Mouse (Mus musculus) neural tube, embryonic 11.5 days (tissue): ENCODE measurements at regions not wholly inside any gene's neighbourhood (a gene's known extent, or its start where the extent isn't known, plus 50 kb on each side); places are given as distances from the start of the nearest gene placed in this dataset.

ENCODE experiments used
- ATAC-seq: fragments of 200-750 bp; cut with Nextera tagmentation; 2 replicates; pipeline ENCODE4 v1.8.0; 2017; ENCODE audit warnings: moderate number of reproducible peaks, mild to moderate bottlenecking, moderate TSS enrichment, moderate library complexity; ENCODE audit not compliant: insufficient read depth, low FRiP score, low TSS enrichment
- DNase-seq: peaks from one replicate; pipeline ENCODE4 v3.0.0-alpha.2; 2015; ENCODE audit warnings: low spot score
- H3K27ac ChIP-seq: fragments of 300-500 bp; sonication (generic); 2 replicates; pipeline ENCODE4 v1.5.1; 2014; ENCODE audit warnings: low read depth, mild to moderate bottlenecking, low read length
- H3K27me3 ChIP-seq: fragments of 300-500 bp; sonication (generic); 2 replicates; pipeline ENCODE4 v1.6.1; 2014; ENCODE audit warnings: mild to moderate bottlenecking, low read length, mixed read lengths; ENCODE audit not compliant: control insufficient read depth, insufficient read depth
- H3K36me3 ChIP-seq: fragments of 300-500 bp; sonication (generic); 2 replicates; pipeline ENCODE4 v1.6.1; 2014; ENCODE audit warnings: mild to moderate bottlenecking, low read length, moderate library complexity, mixed read lengths; ENCODE audit not compliant: control insufficient read depth, insufficient read depth
- H3K4me1 ChIP-seq: fragments of 300-500 bp; sonication (generic); 2 replicates; pipeline ENCODE4 v1.6.1; 2014; ENCODE audit warnings: low read length, mixed read lengths; ENCODE audit not compliant: control insufficient read depth, insufficient read depth
- H3K4me2 ChIP-seq: fragments of 300-500 bp; sonication (generic); 2 replicates; pipeline ENCODE4 v1.6.1; 2014; ENCODE audit warnings: low read depth, mild to moderate bottlenecking, moderate library complexity
- H3K4me3 ChIP-seq: fragments of 300-500 bp; sonication (generic); 2 replicates; pipeline ENCODE4 v1.5.1; 2014; ENCODE audit warnings: low read depth, low read length
- H3K9ac ChIP-seq: fragments of 300-500 bp; sonication (generic); 2 replicates; pipeline ENCODE4 v1.6.1; 2014; ENCODE audit warnings: mild to moderate bottlenecking, low read length
- H3K9me3 ChIP-seq: fragments of 300-500 bp; sonication (generic); 2 replicates; pipeline ENCODE4 v1.6.1; 2016; ENCODE audit warnings: low read length; ENCODE audit not compliant: control insufficient read depth
- WGBS: fragments of 180-500 bp; shearing (Covaris S2); extraction: QIAGEN DNeasy Blood & Tissue Kit; methylation state at CpG from one replicate; pipeline ENCODE4 v1.1.7; 2014; 5-methylcytosine and 5-hydroxymethylcytosine counted together

DNA sequence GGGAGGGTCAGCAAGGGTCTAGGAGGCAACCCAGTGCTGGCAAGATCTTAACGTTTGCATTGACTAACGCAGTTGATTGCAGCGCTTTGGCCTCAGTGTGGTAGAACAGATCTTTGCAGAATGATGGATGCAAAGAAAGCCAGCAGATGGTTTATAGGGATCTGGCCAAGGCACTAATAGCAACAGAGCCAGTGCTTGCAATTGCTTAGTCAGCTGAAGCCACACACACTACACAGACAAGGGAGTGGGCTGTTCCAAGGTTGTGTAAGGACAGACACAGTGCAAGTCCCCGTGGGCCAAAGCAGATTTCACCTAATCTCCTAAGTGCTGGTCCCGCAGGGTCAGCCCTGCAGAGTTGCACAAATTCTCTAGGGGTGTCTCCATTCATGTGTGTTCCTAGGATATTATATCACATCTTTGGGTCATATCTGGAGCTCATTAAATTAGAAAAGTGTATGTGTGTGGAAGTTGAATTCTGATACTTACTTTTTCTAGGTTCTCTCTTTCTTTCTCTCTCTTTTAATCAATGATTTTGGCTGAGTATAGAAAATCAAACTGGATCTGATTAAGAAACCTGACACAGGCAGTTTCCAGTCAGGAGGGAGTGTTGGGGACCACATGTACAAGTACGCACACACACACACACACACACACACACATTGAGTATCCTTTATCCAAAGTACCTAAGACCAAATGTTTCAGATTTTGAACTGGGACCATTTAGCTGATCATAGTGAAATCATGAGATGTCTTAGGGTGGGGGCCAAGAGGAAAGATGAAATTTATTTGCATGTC, 68.5 kb upstream of the Mboat1 start:
- no peak for ATAC-seq
- no peak for DNase-seq

DNA sequence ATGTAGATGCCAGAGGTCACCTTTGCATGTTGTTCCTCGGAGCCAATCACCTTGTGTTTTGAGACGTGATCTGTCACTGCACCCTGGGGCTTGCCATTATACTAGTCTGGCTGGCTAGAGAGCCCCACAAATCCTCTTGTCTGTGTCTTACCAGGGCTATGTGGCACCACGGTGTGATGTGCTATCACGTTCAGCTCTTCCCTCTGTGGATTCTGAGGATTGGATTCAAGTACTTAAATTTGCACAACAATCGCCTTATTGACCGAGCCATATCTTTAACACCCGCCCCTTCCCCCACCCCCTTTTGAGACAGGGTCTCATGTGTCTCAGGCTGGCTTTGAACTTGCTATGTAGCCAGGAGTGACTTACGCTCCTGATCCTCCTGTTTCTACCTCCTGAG, 70.8 kb upstream of the Mboat1 start:
- Histone ChIP-seq H3K9me3 (no peaks in the 10 kb centered on the region), H3K4me2 (no peak overlapping the region), H3K9ac (no peak overlapping the region), H3K27ac (no peak overlapping the region), H3K27me3 (no peaks in the 10 kb centered on the region), H3K36me3 (no peaks in the 10 kb centered on the region), H3K4me3 (no peak overlapping the region), H3K4me1 (no peaks in the 10 kb centered on the region)
- no peak for DNase-seq
- 44% methylated on average over 8 of the region's 8 CpGs for WGBS
- ATAC-seq, result no peak

More for the DNA sequence above, 68.5 kb upstream of the Mboat1 start:
- no peak overlapping the region for H3K4me3 ChIP-seq
- no peaks in the 10 kb centered on the region for H3K36me3 ChIP-seq
- H3K27me3 ChIP-seq, result no peaks in the 10 kb centered on the region
- H3K4me2 ChIP-seq, result no peak overlapping the region
- no peak overlapping the region for H3K27ac ChIP-seq
- whole genome bisulfite sequencing, result 73% methylated on average over 6 of the region's 6 CpGs
- no peak overlapping the region for H3K9ac ChIP-seq
- no peaks in the 10 kb centered on the region for H3K4me1 ChIP-seq
- no peaks in the 10 kb centered on the region for H3K9me3 ChIP-seq

DNA sequence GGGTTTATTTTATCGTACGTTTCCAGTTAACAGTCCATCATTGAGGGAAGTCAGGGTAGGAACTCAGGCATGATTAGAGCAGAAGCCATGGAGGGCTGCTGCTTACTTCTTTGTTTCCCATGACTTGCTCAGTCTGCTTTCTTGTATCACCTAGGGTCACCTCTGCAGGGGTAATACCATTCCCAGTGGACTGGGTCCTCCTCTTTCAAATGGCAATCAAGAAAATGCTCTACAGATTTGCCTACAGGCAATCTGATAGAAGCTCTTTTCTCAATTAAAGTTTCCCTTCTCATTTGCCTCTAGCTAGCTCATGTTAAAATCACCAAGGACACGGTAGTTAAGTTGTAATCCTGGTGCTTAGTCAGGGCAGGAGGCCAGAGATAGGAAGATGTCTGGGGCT, 72.5 kb upstream of the Mboat1 start:
- ATAC-seq (no peak), DNase-seq (no peak)
- no peak overlapping the region for H3K27ac ChIP-seq
- H3K36me3 ChIP-seq, result no peaks in the 10 kb centered on the region
- no peak overlapping the region for H3K9ac ChIP-seq
- H3K9me3 ChIP-seq, result no peaks in the 10 kb centered on the region
- H3K4me2 ChIP-seq, result no peak overlapping the region
- 89% methylated on average over 3 of the region's 3 CpGs for WGBS
- H3K27me3 ChIP-seq, result no peaks in the 10 kb centered on the region
- H3K4me3 ChIP-seq, result no peak overlapping the region
- H3K4me1 ChIP-seq, result no peaks in the 10 kb centered on the region

DNA sequence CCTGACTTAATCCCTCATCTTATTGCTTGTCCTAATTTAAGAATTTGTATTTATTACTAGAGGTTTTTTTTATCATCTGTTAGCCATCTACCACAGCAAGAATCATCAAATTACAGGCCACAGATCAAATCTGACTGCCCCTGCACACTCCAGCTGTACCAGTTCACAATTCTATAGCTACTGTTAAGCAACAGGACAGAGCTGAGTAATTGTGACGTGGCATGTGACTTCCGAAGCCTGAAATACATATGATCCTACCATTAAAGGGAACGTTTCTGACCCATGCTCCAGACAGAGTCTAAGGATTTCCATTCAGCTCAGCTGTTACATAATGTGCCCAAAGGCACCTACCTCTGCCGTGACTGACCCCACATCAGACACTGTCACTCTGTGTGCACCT, 74.0 kb upstream of the Mboat1 start:
- H3K36me3 ChIP-seq, result no peaks in the 10 kb centered on the region
- H3K27ac ChIP-seq, result no peak overlapping the region
- DNase-seq (no peak), ATAC-seq (no peak)
- H3K4me3 ChIP-seq, result no peak overlapping the region
- H3K27me3 ChIP-seq, result no peaks in the 10 kb centered on the region
- H3K4me1 ChIP-seq, result no peaks in the 10 kb centered on the region
- H3K4me2 ChIP-seq, result no peak overlapping the region
- no peaks in the 10 kb centered on the region for H3K9me3 ChIP-seq
- no peak overlapping the region for H3K9ac ChIP-seq
- WGBS, result 73% methylated on average over 4 of the region's 4 CpGs

DNA sequence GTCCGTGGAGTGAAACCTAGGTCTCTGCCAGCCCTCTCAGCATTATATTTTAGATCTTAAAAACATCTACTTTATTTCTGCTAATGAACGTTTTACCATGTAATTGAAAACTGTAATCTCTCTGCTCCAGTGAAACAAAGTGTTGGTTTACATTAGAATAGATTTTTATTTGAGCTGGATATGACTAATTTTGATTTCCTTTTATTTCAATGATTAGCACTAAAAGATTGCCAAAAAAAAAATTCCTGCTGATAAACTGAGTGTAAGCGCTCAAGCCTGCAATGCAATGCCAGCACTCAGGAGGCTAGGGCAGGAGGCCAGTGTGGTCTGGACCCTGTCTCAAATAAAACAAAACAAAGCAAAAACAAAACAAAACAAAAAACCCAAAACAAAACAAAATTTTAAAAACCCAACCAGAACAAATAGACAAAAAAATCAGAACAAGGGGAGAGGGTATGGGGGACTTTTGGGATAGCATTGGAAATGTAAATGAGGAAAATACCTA, 69.3 kb upstream of the E2f3 start:
- Histone ChIP-seq H3K4me3 (no peak overlapping the region), H3K27ac (no peak overlapping the region), H3K9ac (no peak overlapping the region), H3K4me2 (no peak overlapping the region), H3K4me1 (peaks cover 5% of the 10 kb centered on the region; the same call in 1 of the 2 replicates), H3K27me3 (no peaks in the 10 kb centered on the region), H3K9me3 (no peaks in the 10 kb centered on the region), H3K36me3 (no peaks in the 10 kb centered on the region)
- 85% methylated on average over 3 of the region's 3 CpGs for WGBS
- DNase-seq (no peak), ATAC-seq (no peak)

DNA sequence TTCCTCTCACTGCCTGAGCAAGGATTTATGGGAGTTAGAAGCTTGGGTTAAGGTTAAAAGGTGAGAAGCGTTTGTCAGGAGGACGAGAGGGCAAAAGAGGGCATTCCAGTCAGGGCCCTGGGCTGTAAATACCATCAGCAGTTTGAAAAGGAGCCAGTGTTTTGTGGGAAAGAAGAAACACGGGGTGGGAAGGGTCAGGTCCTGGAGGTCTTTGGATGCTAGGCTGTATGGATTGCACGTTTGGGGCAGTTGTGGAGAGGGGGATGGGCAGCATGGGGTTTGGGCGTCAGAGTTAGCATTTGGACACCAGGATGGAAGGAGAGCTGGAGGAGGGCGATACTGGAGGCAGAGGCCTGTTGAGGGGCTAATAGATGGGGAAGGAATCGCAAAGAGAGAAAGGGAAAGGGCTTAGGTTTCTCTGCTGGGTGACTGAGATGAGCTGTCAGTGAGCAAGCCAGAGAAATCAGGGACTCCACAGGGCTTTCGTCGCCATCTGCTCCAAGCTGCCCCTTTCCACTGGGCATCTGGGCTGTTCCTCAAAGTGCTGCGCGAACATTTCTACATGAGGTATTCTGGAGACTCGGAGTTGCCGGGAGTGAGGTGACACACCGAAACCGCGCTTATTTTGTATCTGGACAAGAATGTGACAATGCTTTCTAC, 66.2 kb upstream of the E2f3 start:
- H3K4me1 ChIP-seq, result peaks cover 5% of the 10 kb centered on the region; the same call in 1 of the 2 replicates
- no peaks in the 10 kb centered on the region for H3K36me3 ChIP-seq
- WGBS, result 44% methylated on average over 16 of the region's 16 CpGs
- DNase-seq, result no peak
- H3K4me3 ChIP-seq, result no peak overlapping the region
- no peaks in the 10 kb centered on the region for H3K9me3 ChIP-seq
- no peak overlapping the region for H3K27ac ChIP-seq
- no peaks in the 10 kb centered on the region for H3K27me3 ChIP-seq
- ATAC-seq, result no peak
- no peak overlapping the region for H3K4me2 ChIP-seq
- no peak overlapping the region for H3K9ac ChIP-seq

DNA sequence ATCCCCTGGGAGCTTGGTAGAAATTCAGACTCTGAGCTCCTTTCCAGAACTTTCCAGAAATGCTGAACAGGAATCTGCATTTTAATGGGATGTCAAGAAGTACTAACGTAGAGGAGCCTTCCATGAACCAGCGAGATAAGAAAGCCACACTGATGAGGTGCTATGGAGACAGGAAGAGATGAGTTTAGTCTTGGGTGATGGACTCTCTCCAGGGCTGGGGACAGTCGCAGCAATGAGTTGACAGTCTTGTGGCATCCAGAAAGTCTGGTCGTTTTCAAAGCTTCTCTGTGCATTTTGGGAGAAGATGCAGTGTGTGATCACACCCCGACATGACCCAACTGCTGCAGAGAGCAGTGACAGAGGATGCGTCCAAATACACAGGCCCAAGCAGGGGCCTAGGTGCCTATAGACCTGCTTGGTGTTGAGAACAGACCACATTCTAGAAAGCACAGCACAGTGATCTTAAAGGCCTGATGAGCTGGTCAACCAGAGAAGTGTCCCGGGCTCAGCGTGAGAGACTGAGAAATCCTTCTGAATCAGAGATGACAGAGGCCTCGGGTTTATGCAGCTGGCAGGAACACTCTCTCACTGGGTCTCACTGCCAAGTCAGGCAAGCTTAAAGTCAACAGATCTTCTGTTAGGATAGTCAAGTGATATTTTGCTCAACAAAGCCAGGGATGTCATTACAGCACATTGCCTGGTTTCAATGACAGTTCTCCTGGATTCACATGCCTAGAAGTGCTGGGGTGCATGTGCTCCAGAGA, 65.1 kb upstream of the E2f3 start:
- H3K9ac ChIP-seq, result no peak overlapping the region
- no peak overlapping the region for H3K4me2 ChIP-seq
- no peak overlapping the region for H3K4me3 ChIP-seq
- ATAC-seq (no peak), DNase-seq (no peak)
- H3K27ac ChIP-seq, result no peak overlapping the region
- H3K4me1 ChIP-seq, result peaks cover 5% of the 10 kb centered on the region; the same call in 1 of the 2 replicates
- H3K9me3 ChIP-seq, result no peaks in the 10 kb centered on the region
- 82% methylated on average over 9 of the region's 9 CpGs for WGBS
- no peaks in the 10 kb centered on the region for H3K27me3 ChIP-seq
- no peaks in the 10 kb centered on the region for H3K36me3 ChIP-seq

DNA sequence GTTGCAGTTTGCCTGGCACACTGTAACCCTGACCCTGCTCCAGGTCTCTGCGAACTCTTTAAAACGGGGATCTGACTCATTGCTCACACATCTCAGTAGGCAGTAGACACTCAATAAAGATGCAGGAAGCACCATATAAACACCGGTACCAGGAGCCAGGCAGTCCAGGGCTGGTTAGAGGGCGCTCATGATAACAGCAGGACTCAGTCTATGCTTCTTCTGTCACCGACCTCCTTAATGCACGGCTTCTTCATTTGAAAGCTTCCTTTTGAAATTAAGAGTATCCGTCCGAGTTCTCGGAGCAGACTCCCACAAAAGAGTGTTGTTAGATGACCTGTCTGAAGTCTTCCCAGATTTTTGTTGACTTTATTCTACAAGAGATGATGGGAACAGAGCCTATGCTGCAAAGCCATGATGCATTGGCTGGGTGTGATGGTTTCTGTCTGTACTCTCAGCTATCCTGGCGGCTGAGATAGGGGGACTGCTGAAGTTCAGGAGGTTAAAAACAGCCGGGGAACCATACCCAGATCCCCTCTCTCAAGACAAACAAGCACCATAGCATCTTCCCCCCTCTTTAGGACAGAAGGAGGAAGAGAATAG, 62.5 kb upstream of the E2f3 start:
- no peaks in the 10 kb centered on the region for H3K36me3 ChIP-seq
- no peak for DNase-seq
- no peaks in the 10 kb centered on the region for H3K27me3 ChIP-seq
- no peak for ATAC-seq
- no peak overlapping the region for H3K4me3 ChIP-seq
- no peak overlapping the region for H3K9ac ChIP-seq
- H3K4me1 ChIP-seq, result peaks cover 5% of the 10 kb centered on the region; the same call in 1 of the 2 replicates
- WGBS, result 86% methylated on average over 11 of the region's 11 CpGs
- H3K9me3 ChIP-seq, result no peaks in the 10 kb centered on the region
- H3K27ac ChIP-seq, result no peak overlapping the region
- no peak overlapping the region for H3K4me2 ChIP-seq
